17 mouse cellular contexts compared by ENCODE assay signal in genomic region chr1:185282846-185283245, GRCm38 (mm10). TPM values are rescaled to one million over a fixed set of nuclear protein-coding genes. Genes with fewer than 3 reads are reported as not detected.
DNase-seq lines count a peak whose midpoint lies in the region; ATAC-seq lines count a peak whose summit lies in the region.
"Had no signal": no experiment of that assay in that cellular context is flagged by ENCODE, and none has a peak within 500 bp of the region (broad histone marks: within the 10 kb centered on the region; RNA-seq: fewer than 3 reads in every experiment).

No protein-coding gene starts in this region.

- no peaks in the 10 kb centered on the region for H3K27me3 ChIP-seq in intestine, embryonic 14.5 days (replicated peaks; ENCODE audit: control insufficient read depth, insufficient read depth, low read length)
- H3K27me3 ChIP-seq in stomach, embryonic 15.5 days (replicated peaks) = no peaks in the 10 kb centered on the region
- H3K27me3 ChIP-seq: heart, embryonic 13.5 days; liver, embryonic 13.5 days; midbrain, embryonic 13.5 days had no signal

- no peak overlapping the region for H3K4me2 ChIP-seq in intestine, embryonic 14.5 days (ENCODE audit: low read length)
- H3K4me2 ChIP-seq in stomach, embryonic 15.5 days = no peak overlapping the region
- H3K4me2 ChIP-seq: heart, embryonic 13.5 days; liver, embryonic 13.5 days; midbrain, embryonic 13.5 days had no signal

- no peak overlapping the region for H3K4me3 ChIP-seq in intestine, embryonic 14.5 days (ENCODE audit: low read depth, low read length)
- no peak overlapping the region for H3K4me3 ChIP-seq in stomach, embryonic 15.5 days (replicated peaks)
- H3K4me3 ChIP-seq: embryonic facial prominence, embryonic 10.5 days; erythroblast, embryonic 14.5 days; heart, embryonic 13.5 days; liver, embryonic 13.5 days; midbrain, embryonic 13.5 days had no signal

- DNase-seq in kidney, adult 8-10 months = peak; percentile 63 to 68
- no peak for DNase-seq in kidney, postnatal 4 days
- no peak for DNase-seq in intestine, embryonic 14.5 days (ENCODE audit: low spot score)
- DNase-seq in kidney, postnatal 14 days = peak; percentile 47
- DNase-seq in Muller cell, postnatal 12 days (ENCODE audit: inconsistent ontology term) = no peak
- DNase-seq in heart, adult 18-20 months = no peak
- DNase-seq: cerebellum, postnatal 14 days; gastrocnemius, postnatal 14 days; left cerebral cortex, postnatal 4 days; liver, embryonic 13.5 days; thymus, adult 2 months had no signal

- peaks cover 89% of the 10 kb centered on the region for H3K36me3 ChIP-seq in intestine, embryonic 14.5 days (ENCODE audit: control insufficient read depth, insufficient read depth, low read length)
- H3K36me3 ChIP-seq in stomach, embryonic 15.5 days = peaks cover 28% of the 10 kb centered on the region

- H3K4me1 ChIP-seq in intestine, embryonic 14.5 days (replicated peaks; ENCODE audit: control insufficient read depth, insufficient read depth, low read length) = no peaks in the 10 kb centered on the region
- no peaks in the 10 kb centered on the region for H3K4me1 ChIP-seq in stomach, embryonic 15.5 days
- H3K4me1 ChIP-seq: embryonic facial prominence, embryonic 10.5 days; liver, embryonic 13.5 days; midbrain, embryonic 13.5 days had no signal

- H3K27ac ChIP-seq in intestine, embryonic 14.5 days (ENCODE audit: low read depth) = no peak overlapping the region
- H3K27ac ChIP-seq in stomach, embryonic 15.5 days = no peak overlapping the region
- H3K27ac ChIP-seq: embryonic facial prominence, embryonic 10.5 days; heart, embryonic 13.5 days; liver, embryonic 13.5 days; midbrain, embryonic 13.5 days had no signal

- WGBS in intestine, embryonic 14.5 days = 90% methylated on average over 11 of the region's 11 CpGs
- WGBS in stomach, embryonic 15.5 days = 86% methylated on average over 11 of the region's 11 CpGs

- peak; percentile 82 for ATAC-seq in intestine, embryonic 14.5 days (replicated peaks; ENCODE audit: low FRiP score, low TSS enrichment, low read depth)
- ATAC-seq in stomach, embryonic 15.5 days (ENCODE audit: insufficient read depth, low FRiP score, low read depth) = peak; percentile 65; the same call in 1 of the 2 replicates
- ATAC-seq in activated CD4-positive, CD25-positive, alpha-beta regulatory T cell, adult 4 months = no peak
- ATAC-seq: midbrain, embryonic 13.5 days had no signal

- no peaks in the 10 kb centered on the region for H3K9me3 ChIP-seq in intestine, embryonic 14.5 days (ENCODE audit: control insufficient read depth, low read length)
- no peaks in the 10 kb centered on the region for H3K9me3 ChIP-seq in stomach, embryonic 15.5 days
- H3K9me3 ChIP-seq: embryonic facial prominence, embryonic 10.5 days; heart, embryonic 13.5 days; liver, embryonic 13.5 days; midbrain, embryonic 13.5 days had no signal

- no peak overlapping the region for H3K9ac ChIP-seq in intestine, embryonic 14.5 days (ENCODE audit: low read length)
- no peak overlapping the region for H3K9ac ChIP-seq in stomach, embryonic 15.5 days
- H3K9ac ChIP-seq: heart, embryonic 13.5 days; liver, embryonic 13.5 days; midbrain, embryonic 13.5 days had no signal

RNA-seq across cellular contexts. Expression of gene Iars2, which starts 46.4 kb away (rescaled TPM):
- 46.3 and 52.7 TPM in 2 replicates for polyA plus RNA-seq in intestine, embryonic 14.5 days (2014; fragmentation: Nextera tagmentation; extraction: Ambion mirVana)
- polyA plus RNA-seq in stomach, embryonic 15.5 days (2015; fragmentation: Nextera tagmentation; extraction: Ambion mirVana) = 35.5 and 39.7 TPM in 2 replicates
- 10 to 100 TPM in 1 of 2 experiments, 1 to 10 TPM in 1; 8.7 to 12.1 TPM for polyA plus RNA-seq in activated CD4-positive, CD25-positive, alpha-beta regulatory T cell, adult 4 months (2017; shearing (Covaris generic))
- total RNA-seq in heart, adult 18-20 months (2021) = 10 to 100 TPM; 74.5 to 85.3 TPM

RNA-seq across cellular contexts. Expression of gene Bpnt1, which starts 49.1 kb away (rescaled TPM):
- polyA plus RNA-seq in intestine, embryonic 14.5 days (2014; fragmentation: Nextera tagmentation; extraction: Ambion mirVana) = 52.3 and 52.6 TPM in 2 replicates
- 73.5 and 98.1 TPM in 2 replicates for polyA plus RNA-seq in stomach, embryonic 15.5 days (2015; fragmentation: Nextera tagmentation; extraction: Ambion mirVana)
- polyA plus RNA-seq in activated CD4-positive, CD25-positive, alpha-beta regulatory T cell, adult 4 months (2017; shearing (Covaris generic)) = 10 to 100 TPM; 15.7 to 16.7 TPM
- 10 to 100 TPM; 27.8 to 28.1 TPM for total RNA-seq in heart, adult 18-20 months (2021)

Comparison
In these comparisons a context has a peak if more than half of its experiments do, and no peak if none do; other contexts are left out.
1. DNase-seq: peak in kidney, adult 8-10 months (2 of 2) and kidney, postnatal 14 days (single experiment); none in kidney, postnatal 4 days (0 of 2), intestine, embryonic 14.5 days (single experiment), Muller cell, postnatal 12 days (single experiment) and heart, adult 18-20 months (0 of 2).